16 mouse cellular contexts compared by ENCODE assay signal in genomic region chr15:84669771-84670656, GRCm38 (mm10). TPM values are rescaled to one million over a fixed set of nuclear protein-coding genes. Genes with fewer than 3 reads are reported as not detected.
DNase-seq lines count a peak whose midpoint lies in the region; ATAC-seq and TF ChIP-seq lines count a peak whose summit lies in the region.
"Had no signal": no experiment of that assay in that cellular context is flagged by ENCODE, and none has a peak within 500 bp of the region (broad histone marks: within the 10 kb centered on the region; RNA-seq: fewer than 3 reads in every experiment).

No protein-coding gene starts in this region.

- no peaks in the 10 kb centered on the region for H3K36me3 ChIP-seq in kidney, adult 2 months (ENCODE audit: control insufficient read depth, insufficient read depth, low read length)
- H3K36me3 ChIP-seq in midbrain, embryonic 10.5 days: no peaks in the 10 kb centered on the region
- no peaks in the 10 kb centered on the region for H3K36me3 ChIP-seq in midbrain, embryonic 13.5 days
- H3K36me3 ChIP-seq in embryonic facial prominence, embryonic 10.5 days (replicated peaks): no peaks in the 10 kb centered on the region
- H3K36me3 ChIP-seq: liver, embryonic 13.5 days; stomach, embryonic 15.5 days had no signal

- no peaks in the 10 kb centered on the region for H3K27me3 ChIP-seq in kidney, adult 2 months (replicated peaks; ENCODE audit: control insufficient read depth, insufficient read depth, low read length)
- peaks cover 34% of the 10 kb centered on the region for H3K27me3 ChIP-seq in midbrain, embryonic 10.5 days (ENCODE audit: low read depth, poor library complexity, severe bottlenecking)
- H3K27me3 ChIP-seq in midbrain, embryonic 13.5 days: peaks cover 10% of the 10 kb centered on the region
- H3K27me3 ChIP-seq in embryonic facial prominence, embryonic 10.5 days (replicated peaks; ENCODE audit: low read depth, poor library complexity, severe bottlenecking): peaks cover 20% of the 10 kb centered on the region
- H3K27me3 ChIP-seq: stomach, embryonic 15.5 days had no signal

- no peaks in the 10 kb centered on the region for H3K9me3 ChIP-seq in midbrain, embryonic 10.5 days (replicated peaks)
- H3K9me3 ChIP-seq in midbrain, embryonic 13.5 days: no peaks in the 10 kb centered on the region
- no peaks in the 10 kb centered on the region for H3K9me3 ChIP-seq in embryonic facial prominence, embryonic 10.5 days
- H3K9me3 ChIP-seq: liver, embryonic 13.5 days; megakaryocyte, embryonic 14.5 days; stomach, embryonic 15.5 days had no signal

- H3K9ac ChIP-seq in midbrain, embryonic 13.5 days (replicated peaks): no peak overlapping the region
- H3K9ac ChIP-seq: liver, embryonic 13.5 days; stomach, embryonic 15.5 days had no signal

- peak overlapping the region; percentile 61 for H3K4me3 ChIP-seq in kidney, adult 2 months (ENCODE audit: insufficient read depth, low read depth, low read length)
- no peak overlapping the region for H3K4me3 ChIP-seq in midbrain, embryonic 10.5 days
- H3K4me3 ChIP-seq in midbrain, embryonic 13.5 days (replicated peaks): no peak overlapping the region
- no peak overlapping the region for H3K4me3 ChIP-seq in embryonic facial prominence, embryonic 10.5 days
- H3K4me3 ChIP-seq: heart, adult 2 months; liver, embryonic 13.5 days; megakaryocyte, embryonic 14.5 days; stomach, embryonic 15.5 days had no signal

- ATAC-seq in midbrain, embryonic 13.5 days: no peak
- ATAC-seq: inflammation-experienced regulatory T-cells, adult 6 months; lung, postnatal 0 days had no signal

- peak overlapping the region; percentile 90 for H3K27ac ChIP-seq in kidney, adult 2 months (ENCODE audit: insufficient read depth, low read depth, low read length)
- H3K27ac ChIP-seq in midbrain, embryonic 10.5 days (replicated peaks): peak overlapping the region; percentile 46; the same call in 1 of the 2 replicates
- H3K27ac ChIP-seq in midbrain, embryonic 13.5 days: no peak overlapping the region
- peak overlapping the region; percentile 42; the same call in 1 of the 2 replicates for H3K27ac ChIP-seq in embryonic facial prominence, embryonic 10.5 days (replicated peaks)
- H3K27ac ChIP-seq: heart, adult 2 months; stomach, embryonic 15.5 days had no signal

- no peak for TF ChIP-seq CTCF in kidney, adult 2 months (conservative IDR thresholded peaks at IDR 0.05; ENCODE audit: insufficient read depth, insufficient read length, low read depth, low read length)

- WGBS in kidney, adult 2 months: 65% methylated on average over 23 of the region's 23 CpGs
- 88% methylated on average over 23 of the region's 23 CpGs for WGBS in midbrain, embryonic 10.5 days
- WGBS in midbrain, embryonic 13.5 days: 83% methylated on average over 23 of the region's 23 CpGs
- WGBS in embryonic facial prominence, embryonic 10.5 days: 82% methylated on average over 23 of the region's 23 CpGs

- H3K4me1 ChIP-seq in kidney, adult 2 months (ENCODE audit: control insufficient read depth, insufficient read depth, low read length): peaks cover 2% of the 10 kb centered on the region; the same call in 1 of the 2 replicates
- peaks cover 16% of the 10 kb centered on the region for H3K4me1 ChIP-seq in midbrain, embryonic 10.5 days
- peaks cover 17% of the 10 kb centered on the region for H3K4me1 ChIP-seq in midbrain, embryonic 13.5 days (replicated peaks)
- peaks cover 40% of the 10 kb centered on the region for H3K4me1 ChIP-seq in embryonic facial prominence, embryonic 10.5 days

- no peak for TF ChIP-seq POLR2A in kidney, adult 2 months (IDR thresholded peaks at IDR 0.05; ENCODE audit: low read depth, low read length)

- DNase-seq in cerebellum, postnatal 10 days: peak; percentile 78 to 80
- no peak for DNase-seq in cerebellum, adult 9-10 months
- no peak for DNase-seq in kidney, adult 2 months
- DNase-seq in kidney, postnatal 36 days: no peak
- DNase-seq in midbrain, embryonic 10.5 days (ENCODE audit: low spot score): no peak
- DNase-seq in embryonic facial prominence, embryonic 10.5 days (ENCODE audit: low spot score): no peak
- DNase-seq in adrenal gland, adult 2 months: no peak
- DNase-seq: adrenal gland, adult 8-10 months; heart, adult 2 months; thymus, postnatal 36 days had no signal

- no peak overlapping the region for H3K4me2 ChIP-seq in midbrain, embryonic 13.5 days (replicated peaks)
- H3K4me2 ChIP-seq: liver, embryonic 13.5 days; stomach, embryonic 15.5 days had no signal

RNA-seq across cellular contexts. Expression of gene Prr5, which starts 0.6 kb away (rescaled TPM):
- 63.6 and 68.4 TPM in 2 replicates for polyA plus RNA-seq in kidney, adult 2 months (2012; rRNA removed)
- 14.7 and 17.1 TPM in 2 replicates for polyA plus RNA-seq in midbrain, embryonic 10.5 days (2016; fragmentation: Nextera tagmentation; extraction: Ambion mirVana)
- polyA plus RNA-seq in midbrain, embryonic 13.5 days (2015; fragmentation: Nextera tagmentation; extraction: Ambion mirVana): 12.2 and 13.8 TPM in 2 replicates
- polyA plus RNA-seq in embryonic facial prominence, embryonic 10.5 days (2016; fragmentation: Nextera tagmentation; extraction: Ambion mirVana): 16.2 and 17.7 TPM in 2 replicates
- 1 to 10 TPM; 7.0 to 9.4 TPM for total RNA-seq in adrenal gland, adult 2 months (2021)
- polyA plus RNA-seq in adrenal gland, adult 2 months (2012; rRNA removed): 15.7 and 26.7 TPM in 2 replicates

RNA-seq across cellular contexts. Expression of gene Arhgap8, which starts 49.8 kb away (rescaled TPM):
- 4.7 and 5.3 TPM in 2 replicates for polyA plus RNA-seq in kidney, adult 2 months (2012; rRNA removed)
- polyA plus RNA-seq in midbrain, embryonic 10.5 days (2016; fragmentation: Nextera tagmentation; extraction: Ambion mirVana): 1.5 and 1.7 TPM in 2 replicates
- polyA plus RNA-seq in midbrain, embryonic 13.5 days (2015; fragmentation: Nextera tagmentation; extraction: Ambion mirVana): 0.61 and 0.67 TPM in 2 replicates
- 5.9 and 6.6 TPM in 2 replicates for polyA plus RNA-seq in embryonic facial prominence, embryonic 10.5 days (2016; fragmentation: Nextera tagmentation; extraction: Ambion mirVana)
- under 1 TPM; 0.43 to 0.93 TPM for total RNA-seq in adrenal gland, adult 2 months (2021)
- polyA plus RNA-seq in adrenal gland, adult 2 months (2012; rRNA removed): 0.90 and 1.00 TPM in 2 replicates

Comparison
In these comparisons a context has a peak if more than half of its experiments do, and no peak if none do; other contexts are left out.
1. DNase-seq: peak in cerebellum, postnatal 10 days (2 of 2); none in cerebellum, adult 9-10 months (single experiment), kidney, adult 2 months (single experiment), kidney, postnatal 36 days (0 of 2), midbrain, embryonic 10.5 days (single experiment), embryonic facial prominence, embryonic 10.5 days (single experiment) and adrenal gland, adult 2 months (single experiment).